Mouse (Mus musculus) brain, embryonic 14.5 days (tissue): Measurements from ENCODE around the gene Vwa3b.

Experiments
- CTCF ChIP-seq: fragments of 200-500 bp; IDR thresholded peaks from 2 replicates; pipeline ENCODE4 v1.5.1; 2012; ENCODE audit warnings: inconsistent platforms, mild to moderate bottlenecking, moderate library complexity, borderline replicate concordance; ENCODE audit not compliant: insufficient read depth, insufficient read length; ENCODE audit errors: extremely low read depth
- POLR2A ChIP-seq: fragments of 200-500 bp; IDR thresholded peaks from 2 replicates; pipeline ENCODE4 v1.6.1; 2012; ENCODE audit warnings: mild to moderate bottlenecking, inconsistent platforms, borderline replicate concordance; ENCODE audit not compliant: poor library complexity, insufficient read depth, insufficient read length, severe bottlenecking; ENCODE audit errors: extremely low read depth

- TF ChIP-seq CTCF: no peak
- no peak for TF ChIP-seq POLR2A
Observed at GRCm38 (mm10) chr1:37042769-37043168, 16.4 kb downstream of the Vwa3b start.
